Mouse (Mus musculus): Measurements from ENCODE around the gene Btg3. TPM values are rescaled to one million over a fixed set of nuclear protein-coding genes. Genes with fewer than 3 reads are reported as not detected.

Gene Btg3
- total RNA-seq, 2 experiments from 2014 or later: 10.0 to 11.0 TPM

- no peak for DNase-seq (ENCODE audit: low spot score in 2 of 2)
Observed at GRCm38 (mm10) chr16:78347328-78347926, 29.6 kb downstream of the Btg3 start.

DNA sequence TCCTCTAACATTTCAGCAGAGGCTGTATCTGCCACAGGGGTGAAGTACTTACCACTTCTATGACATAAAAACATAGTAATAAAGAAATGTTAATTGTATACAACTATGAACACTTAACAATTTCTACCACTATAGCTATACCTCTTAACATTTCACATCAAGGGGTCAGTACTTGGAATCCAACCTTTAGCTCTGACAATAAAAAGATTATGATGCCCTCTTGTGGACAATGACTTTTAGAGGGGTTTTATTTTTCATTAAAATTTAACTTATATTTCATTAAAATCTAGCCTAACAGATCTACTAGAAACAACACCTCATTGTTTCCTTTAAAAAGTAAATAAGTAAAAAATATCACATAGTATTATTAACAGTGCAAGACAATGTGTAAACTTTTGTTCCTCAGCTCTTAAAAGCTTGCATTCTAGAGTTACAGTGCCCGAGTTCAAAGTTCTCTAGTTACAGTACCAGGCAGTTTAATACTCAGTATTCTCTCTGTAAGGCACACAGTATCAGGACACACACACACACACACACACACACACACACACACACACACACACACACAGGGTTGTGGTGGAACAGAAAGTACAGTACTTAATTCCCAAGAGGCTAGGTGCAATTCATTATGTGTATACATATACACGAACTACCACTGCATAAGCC is 30.2 kb downstream of the Btg3 start:
- DNase-seq (ENCODE audit: low spot score in 2 of 2): no peak

DNA sequence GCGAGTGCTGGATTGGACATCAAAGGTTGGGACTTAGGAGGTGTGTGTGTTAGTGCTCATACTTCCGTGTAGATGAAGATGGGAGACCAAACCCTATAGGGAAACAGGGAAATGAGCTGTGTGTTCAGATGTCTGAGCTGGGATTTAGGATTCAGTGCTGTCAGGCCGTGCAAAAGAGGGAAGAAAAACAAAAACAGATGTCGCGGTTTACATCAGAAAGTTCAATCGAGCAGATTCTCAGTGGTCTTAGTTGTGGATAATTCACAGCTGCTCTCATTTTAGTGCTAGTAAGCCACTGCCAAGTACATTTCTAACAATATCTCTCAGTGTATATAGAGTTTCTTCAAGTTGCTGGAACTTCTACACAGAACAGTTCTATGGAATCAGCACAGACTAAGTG is 33.2 kb downstream of the Btg3 start:
- DNase-seq (ENCODE audit: low spot score in 2 of 2): no peak

DNA sequence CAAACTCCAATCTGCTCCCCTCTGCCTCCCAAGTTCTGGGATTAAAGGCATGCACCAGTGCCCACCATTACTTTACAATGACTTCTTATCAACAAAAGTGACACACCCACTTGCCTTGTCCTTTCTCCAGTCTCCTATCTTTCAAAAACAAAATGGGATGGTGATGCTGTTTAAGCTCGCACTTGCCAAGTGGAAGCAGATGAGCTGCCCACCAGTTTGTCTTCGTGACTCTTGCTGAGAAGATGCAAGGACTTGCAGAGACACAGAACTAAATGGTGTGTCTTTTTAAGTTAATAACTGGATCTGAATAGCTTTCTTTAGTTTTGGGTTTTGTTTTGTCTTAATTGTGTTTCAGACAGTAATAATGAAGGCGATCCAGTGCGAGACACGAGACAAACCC is 34.2 kb downstream of the Btg3 start:
- no peak for DNase-seq (ENCODE audit: low spot score in 2 of 2)

DNA sequence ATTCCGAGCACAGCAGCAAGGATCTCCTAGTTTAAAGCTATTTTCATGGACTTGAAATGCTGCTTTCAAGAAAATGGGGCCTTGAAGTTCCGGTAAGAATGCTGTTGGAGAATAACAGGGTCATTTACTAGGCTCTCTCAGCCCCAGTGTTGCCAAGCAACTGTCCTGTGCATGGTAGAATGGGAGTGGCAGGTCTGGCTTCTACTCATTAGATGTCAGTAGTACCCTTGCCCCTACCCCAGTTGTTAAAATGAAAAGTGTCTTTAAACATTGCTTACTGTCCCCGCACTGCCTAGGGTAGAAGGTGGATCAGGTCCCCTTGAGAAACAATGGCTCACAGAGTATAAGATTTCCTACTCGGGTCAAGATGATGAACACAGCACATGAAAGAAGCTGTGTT is 35.6 kb downstream of the Btg3 start:
- DNase-seq (ENCODE audit: low spot score in 2 of 2): no peak

DNA sequence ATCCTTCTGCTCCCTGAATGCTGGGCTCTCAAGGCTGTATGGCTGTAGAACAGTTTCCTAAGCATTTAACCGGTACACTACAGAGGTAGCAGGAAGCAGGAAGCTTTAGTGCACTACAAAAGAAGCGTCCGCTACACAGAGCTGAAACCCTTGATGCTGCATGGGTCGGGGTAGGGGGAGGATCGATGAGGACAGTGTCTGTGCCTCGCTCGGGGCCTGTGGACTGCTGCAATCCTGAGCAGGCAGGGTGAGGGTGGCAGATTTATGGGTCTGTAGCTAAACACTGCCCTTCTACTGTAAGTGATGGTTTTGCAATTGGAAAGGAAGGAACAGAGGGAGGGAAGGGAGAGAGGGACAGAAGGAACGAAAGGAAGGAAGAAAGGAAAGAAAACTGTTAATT is 39.8 kb downstream of the Btg3 start:
- DNase-seq (ENCODE audit: low spot score in 2 of 2): no peak

- DNase-seq (ENCODE audit: low spot score in 2 of 2): no peak
Observed at GRCm38 (mm10) chr16:78327999-78328398, 49.0 kb downstream of the Btg3 start.

DNA sequence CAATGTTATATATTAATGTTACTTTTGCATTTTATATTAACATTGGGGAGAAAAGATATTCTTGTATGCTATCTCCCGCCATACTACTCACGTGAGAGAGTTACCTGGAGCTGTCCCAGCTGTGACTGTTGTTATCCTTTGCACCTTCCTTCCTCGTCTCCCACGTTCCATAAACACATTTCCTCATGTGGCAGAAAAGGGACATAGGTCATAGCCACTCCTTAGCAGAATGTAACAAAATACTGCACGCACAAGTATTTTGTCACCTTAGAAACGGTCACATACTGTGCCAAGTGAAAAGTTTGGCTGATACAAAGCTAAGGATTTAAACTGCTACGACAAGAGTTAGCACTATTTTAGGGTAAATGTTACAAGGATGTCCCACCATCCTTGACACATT is 49.4 kb downstream of the Btg3 start:
- no peak for DNase-seq (ENCODE audit: low spot score in 2 of 2)

- no peak for DNase-seq (ENCODE audit: low spot score in 2 of 2)
Observed at GRCm38 (mm10) chr16:78325972-78326848, 50.8 kb downstream of the Btg3 start.

- DNase-seq (ENCODE audit: low spot score in 2 of 2): no peak
Observed at GRCm38 (mm10) chr16:78322140-78322539, 54.9 kb downstream of the Btg3 start.

GRCm38 (mm10) chr16:78321559-78321958 is 55.4 kb downstream of the Btg3 start:
- no peak for DNase-seq (ENCODE audit: low spot score in 2 of 2)

GRCm38 (mm10) chr16:78319711-78320110 is 57.3 kb downstream of the Btg3 start:
- DNase-seq (ENCODE audit: low spot score in 2 of 2): no peak

GRCm38 (mm10) chr16:78317960-78318359 is 59.0 kb downstream of the Btg3 start:
- no peak for DNase-seq (ENCODE audit: low spot score in 2 of 2)

GRCm38 (mm10) chr16:78316849-78317248 is 60.1 kb downstream of the Btg3 start:
- peak in 1 of 2 experiments; percentile 44 for DNase-seq (ENCODE audit: low spot score in 2 of 2)

GRCm38 (mm10) chr16:78314026-78314425 is 63.0 kb downstream of the Btg3 start:
- no peak for DNase-seq (ENCODE audit: low spot score in 2 of 2)

DNA sequence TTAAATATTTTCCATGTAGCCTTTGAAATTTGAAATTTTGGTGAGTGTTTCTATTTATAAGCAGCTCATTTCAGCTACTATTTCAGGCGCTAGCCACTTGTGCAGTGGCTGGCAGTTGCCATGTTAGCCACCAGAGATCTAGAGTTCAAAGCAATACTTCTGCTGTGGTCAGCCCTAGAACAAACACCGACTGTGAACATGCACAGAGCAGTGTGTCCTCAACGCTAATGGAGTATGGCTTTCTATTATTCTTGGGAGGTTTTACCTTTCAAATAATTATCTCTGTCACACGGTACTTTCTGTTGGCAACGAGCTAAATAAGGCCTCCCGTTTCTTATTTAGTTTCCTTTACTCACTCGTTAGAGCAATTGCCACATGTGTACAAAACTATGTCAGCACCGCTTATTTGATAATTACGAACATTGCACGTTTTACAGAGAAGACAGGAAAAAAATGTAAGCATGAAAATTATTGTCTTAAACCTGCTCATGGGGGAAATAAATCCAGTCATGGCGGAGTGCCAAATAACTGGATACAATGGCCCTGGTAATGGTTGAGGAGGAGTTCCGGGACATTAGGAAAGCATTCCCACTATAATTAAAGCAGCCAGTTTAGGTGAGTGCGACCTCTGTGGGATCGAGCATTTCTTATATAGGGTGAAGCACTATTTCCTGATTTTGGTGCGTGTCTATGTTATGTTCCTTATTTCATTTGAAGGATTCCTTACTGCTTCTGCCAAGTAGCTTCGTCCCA is 63.7 kb downstream of the Btg3 start:
- no peak for DNase-seq (ENCODE audit: low spot score in 2 of 2)

GRCm38 (mm10) chr16:78309258-78309657 is 67.7 kb downstream of the Btg3 start:
- DNase-seq (ENCODE audit: low spot score in 2 of 2): no peak

GRCm38 (mm10) chr16:78307476-78308192 is 69.4 kb downstream of the Btg3 start:
- no peak for DNase-seq (ENCODE audit: low spot score in 2 of 2)

- DNase-seq (ENCODE audit: low spot score in 2 of 2): no peak
Observed at GRCm38 (mm10) chr16:78306606-78307005, 70.4 kb downstream of the Btg3 start.

GRCm38 (mm10) chr16:78305606-78306100 is 71.3 kb downstream of the Btg3 start:
- no peak for DNase-seq (ENCODE audit: low spot score in 2 of 2)

DNA sequence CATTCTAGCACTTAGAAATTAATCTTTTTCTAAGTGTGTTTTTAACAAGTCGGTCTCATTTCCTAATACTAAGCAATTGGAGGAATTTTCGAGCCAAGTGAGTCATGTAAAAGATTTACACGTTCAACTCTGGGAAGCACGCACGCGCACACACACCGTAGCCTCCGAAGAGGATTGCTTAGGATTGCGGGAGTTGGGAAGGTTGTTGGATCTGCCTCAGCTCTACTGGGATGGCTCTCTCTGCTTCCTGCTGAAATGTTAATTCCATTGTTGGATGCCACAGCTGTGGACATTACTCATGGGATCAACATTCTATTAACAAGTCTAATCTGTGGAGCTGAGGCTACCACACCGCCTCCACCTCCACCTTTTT is 74.3 kb downstream of the Btg3 start:
- DNase-seq (ENCODE audit: low spot score in 2 of 2): no peak

Data from gastrocnemius, postnatal 4 days (tissue).